Mouse (Mus musculus): Measurements from ENCODE around the gene Fam184b. TPM values are rescaled to one million over a fixed set of nuclear protein-coding genes. Genes with fewer than 3 reads are reported as not detected.
A peak's percentile ranks its signal among the peaks of the same experiment; 100 is the strongest.

Gene Fam184b
- total and polyA plus RNA-seq, 3 experiments: not detected

DNA sequence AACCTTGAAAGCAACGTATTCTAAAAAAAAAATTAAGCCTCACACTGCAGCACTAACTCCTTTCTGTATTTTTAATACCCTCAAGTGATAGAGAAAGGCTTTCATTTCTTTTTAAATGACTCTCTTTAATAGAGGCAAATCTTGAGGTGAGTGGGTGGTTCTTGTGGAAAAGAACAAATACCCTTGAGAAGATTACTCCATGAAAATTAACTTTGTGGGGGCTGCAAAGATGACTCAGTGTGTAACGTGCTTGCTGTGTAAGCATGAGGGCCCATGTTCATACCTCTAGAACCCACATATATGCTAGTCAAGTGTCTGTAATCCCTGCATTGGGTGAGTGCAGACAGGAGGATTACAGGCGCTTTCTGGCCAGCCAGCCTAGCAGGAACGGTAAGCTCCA, 49.3 kb downstream of the Fam184b start:
- no peak for DNase-seq (ENCODE audit: extremely low read depth)
- no peaks in the 10 kb centered on the region for H3K4me1 ChIP-seq (ENCODE audit: control insufficient read depth in 1 of 2, insufficient read depth in 2 of 2)
- H3K27ac ChIP-seq (ENCODE audit: insufficient read depth, low read depth): no peak overlapping the region
- H3K9ac ChIP-seq (ENCODE audit: insufficient read depth, low read depth): no peak overlapping the region
- no peaks in the 10 kb centered on the region for H3K79me2 ChIP-seq (replicated peaks; ENCODE audit: control insufficient read depth, extremely low read depth, insufficient read depth, poor library complexity, severe bottlenecking)
- H3K9me3 ChIP-seq (replicated peaks; ENCODE audit: low read length): no peaks in the 10 kb centered on the region
- no peaks in the 10 kb centered on the region for H3K27me3 ChIP-seq (replicated peaks)
- dilution Hi-C loops (cut with MboI; ENCODE audit: extremely low pct_ligation_motif_present, extremely low pct_unique_long_range_greater_than_20kb, low sequenced_read_pairs): no loop called here
- in situ Hi-C loops (cut with MboI; ENCODE audit: low pct_ligation_motif_present, low pct_unique_long_range_greater_than_20kb, low sequenced_read_pairs): no loop called here
- no peaks in the 10 kb centered on the region for H3K36me3 ChIP-seq (replicated peaks in 1 of 2; ENCODE audit: control insufficient read depth in 1 of 2, insufficient read depth in 1 of 2, low read length in 1 of 2)
- no peak overlapping the region for H3K4me3 ChIP-seq (replicated peaks in 1 of 3; ENCODE audit: low read depth in 2 of 3, low read length in 2 of 3, poor library complexity in 1 of 3)
- no peak overlapping the region for H3K4me2 ChIP-seq (ENCODE audit: insufficient read depth, low read depth, poor library complexity, severe bottlenecking)
- TF ChIP-seq JUN (IDR thresholded peaks at IDR 0.05; ENCODE audit: insufficient read depth, low read depth, low read length) (no peak), CHD1 (IDR thresholded peaks at IDR 0.05; ENCODE audit: low read depth, low read length) (no peak), TBP (conservative IDR thresholded peaks at IDR 0.05; ENCODE audit: low read depth, low read length) (no peak), SMC3 (IDR thresholded peaks at IDR 0.05; ENCODE audit: low read depth, low read length) (no peak), TCF12 (IDR thresholded peaks at IDR 0.05; ENCODE audit: low read depth, low read length) (no peak), USF1 (IDR thresholded peaks at IDR 0.05; ENCODE audit: low read depth, low read length) (no peak), HCFC1 (IDR thresholded peaks at IDR 0.05; ENCODE audit: low read depth, low read length) (no peak), NELFE (IDR thresholded peaks at IDR 0.05; ENCODE audit: low read depth, low read length) (no peak), NRF1 (IDR thresholded peaks at IDR 0.05; ENCODE audit: low read depth, low read length) (no peak), RCOR1 (conservative IDR thresholded peaks at IDR 0.05; ENCODE audit: low read depth, low read length) (no peak), POLR2A (IDR thresholded peaks at IDR 0.05; ENCODE audit: low read depth, low read length) (no peak)

DNA sequence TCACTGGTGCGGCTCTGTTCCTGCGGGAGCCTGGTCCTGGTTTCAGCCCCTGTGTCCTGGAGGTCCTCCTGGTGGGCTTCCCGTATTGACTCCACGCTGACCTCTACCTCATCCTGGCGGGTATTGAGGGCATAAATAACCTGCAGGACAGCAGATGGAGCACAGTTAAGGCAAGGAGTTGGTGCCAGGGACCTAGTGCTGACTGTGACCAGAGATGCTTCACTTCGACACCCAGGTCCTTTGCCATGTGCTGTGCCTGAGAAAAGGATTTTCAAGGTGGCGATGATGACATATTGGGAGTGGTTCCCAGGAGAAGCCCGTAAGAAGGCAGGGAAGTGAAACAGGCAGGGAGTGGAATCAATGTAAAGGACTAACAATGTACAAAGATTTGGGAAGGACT, 54.8 kb downstream of the Fam184b start:
- Histone ChIP-seq H3K36me3 (replicated peaks in 1 of 2; ENCODE audit: control insufficient read depth in 1 of 2, insufficient read depth in 1 of 2, low read length in 1 of 2) (no peaks in the 10 kb centered on the region), H3K27ac (ENCODE audit: insufficient read depth, low read depth) (no peak overlapping the region), H3K4me2 (ENCODE audit: insufficient read depth, low read depth, poor library complexity, severe bottlenecking) (no peak overlapping the region), H3K79me2 (replicated peaks; ENCODE audit: control insufficient read depth, extremely low read depth, insufficient read depth, poor library complexity, severe bottlenecking) (no peaks in the 10 kb centered on the region), H3K9ac (ENCODE audit: insufficient read depth, low read depth) (no peak overlapping the region), H3K9me3 (replicated peaks; ENCODE audit: low read length) (no peaks in the 10 kb centered on the region), H3K4me1 (ENCODE audit: control insufficient read depth in 1 of 2, insufficient read depth in 2 of 2) (peaks cover 0 to 11% of the 10 kb centered on the region in 2 experiments; a peak in 2 of 4 replicates), H3K4me3 (replicated peaks in 1 of 3; ENCODE audit: low read depth in 2 of 3, low read length in 2 of 3, poor library complexity in 1 of 3) (no peak overlapping the region), H3K27me3 (replicated peaks) (no peaks in the 10 kb centered on the region)
- no peak for TF ChIP-seq MAFK (IDR thresholded peaks at IDR 0.05; ENCODE audit: insufficient replicate concordance, low read length)
- in situ Hi-C loops (cut with MboI; ENCODE audit: low pct_ligation_motif_present, low pct_unique_long_range_greater_than_20kb, low sequenced_read_pairs) (no loop called here), dilution Hi-C loops (cut with MboI; ENCODE audit: extremely low pct_ligation_motif_present, extremely low pct_unique_long_range_greater_than_20kb, low sequenced_read_pairs) (no loop called here)
- no peak for DNase-seq (ENCODE audit: extremely low read depth)

DNA sequence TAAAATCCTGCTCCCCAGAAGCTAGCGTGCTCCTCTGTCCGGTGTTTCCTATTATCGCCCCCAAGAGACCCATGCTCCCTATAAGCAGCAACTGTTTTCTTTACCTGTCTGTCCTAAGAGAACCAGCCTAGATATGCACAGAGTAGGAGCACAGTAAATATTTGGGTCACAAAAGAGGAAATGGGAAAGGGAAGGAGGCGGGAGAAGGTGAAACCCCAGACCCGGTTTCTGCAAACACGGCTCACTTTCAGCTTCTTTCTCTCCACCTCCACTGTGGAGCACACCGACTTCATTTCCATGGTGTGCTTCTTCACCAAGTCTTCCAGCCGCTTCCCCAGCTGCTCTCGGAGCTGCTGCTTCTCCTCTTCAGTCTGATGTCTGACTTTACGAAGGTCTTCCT, 59.1 kb downstream of the Fam184b start:
- dilution Hi-C loops (cut with MboI; ENCODE audit: extremely low pct_ligation_motif_present, extremely low pct_unique_long_range_greater_than_20kb, low sequenced_read_pairs): no loop called here
- Histone ChIP-seq H3K4me1 (ENCODE audit: control insufficient read depth in 1 of 2, insufficient read depth in 2 of 2) (peaks cover 0 to 11% of the 10 kb centered on the region in 2 experiments; a peak in 2 of 4 replicates), H3K9me3 (replicated peaks; ENCODE audit: low read length) (no peaks in the 10 kb centered on the region), H3K4me2 (ENCODE audit: insufficient read depth, low read depth, poor library complexity, severe bottlenecking) (peak overlapping the region; percentile 76), H3K27me3 (replicated peaks) (no peaks in the 10 kb centered on the region), H3K9ac (ENCODE audit: insufficient read depth, low read depth) (no peak overlapping the region), H3K4me3 (replicated peaks in 1 of 3; ENCODE audit: low read depth in 2 of 3, low read length in 2 of 3, poor library complexity in 1 of 3) (no peak overlapping the region), H3K36me3 (replicated peaks in 1 of 2; ENCODE audit: control insufficient read depth in 1 of 2, insufficient read depth in 1 of 2, low read length in 1 of 2) (no peaks in the 10 kb centered on the region), H3K79me2 (replicated peaks; ENCODE audit: control insufficient read depth, extremely low read depth, insufficient read depth, poor library complexity, severe bottlenecking) (no peaks in the 10 kb centered on the region), H3K27ac (ENCODE audit: insufficient read depth, low read depth) (no peak overlapping the region)
- peak; percentile 21 for DNase-seq (ENCODE audit: extremely low read depth)
- in situ Hi-C loops (cut with MboI; ENCODE audit: low pct_ligation_motif_present, low pct_unique_long_range_greater_than_20kb, low sequenced_read_pairs): no loop called here
- TF ChIP-seq IRF4 (IDR thresholded peaks at IDR 0.05; ENCODE audit: low read depth, low read length): peak; percentile 52; the same call in 1 of the 2 replicates
- peak; percentile 22; the same call in 1 of the 2 replicates for TF ChIP-seq ZKSCAN1 (IDR thresholded peaks at IDR 0.05; ENCODE audit: borderline replicate concordance, low read depth, low read length)
- TF ChIP-seq CTCF (conservative IDR thresholded peaks at IDR 0.05 in 1 of 2, IDR thresholded peaks at IDR 0.05 in 1 of 2; ENCODE audit: low read depth in 2 of 2, low read length in 2 of 2): no peak
